Mouse (Mus musculus) thymus, adult 2 months (tissue): ENCODE data around the gene Tpo. TPM values are rescaled to one million over a fixed set of nuclear protein-coding genes. Genes with fewer than 3 reads are reported as not detected.

Source experiments
- DNase-seq: peaks from one replicate; pipeline ENCODE4 v3.0.0; 2021
- H3K27ac ChIP-seq: fragments of 200-500 bp; 2 replicates; pipeline ENCODE4 v1.5.1; 2012; ENCODE audit warnings: low read length, control low read depth; ENCODE audit not compliant: control insufficient read depth, insufficient read depth
- H3K27me3 ChIP-seq: fragments of 200-500 bp; 2 replicates; pipeline ENCODE4 v1.6.1; 2012; ENCODE audit warnings: mild to moderate bottlenecking, low read length, moderate library complexity, mixed read lengths; ENCODE audit not compliant: control insufficient read depth, insufficient read depth
- H3K36me3 ChIP-seq: fragments of 200-500 bp; 2 replicates; pipeline ENCODE4 v1.6.1; 2012; ENCODE audit warnings: mild to moderate bottlenecking, low read length, moderate library complexity; ENCODE audit not compliant: control insufficient read depth, insufficient read depth
- H3K4me1 ChIP-seq: fragments of 200-500 bp; replicated peaks from 2 replicates; pipeline ENCODE4 v1.6.1; 2012; ENCODE audit warnings: low read length; ENCODE audit not compliant: control insufficient read depth, insufficient read depth
- H3K4me3 ChIP-seq: fragments of 200-500 bp; 2 replicates; pipeline ENCODE4 v1.5.1; 2012; ENCODE audit warnings: mild to moderate bottlenecking, low read length, control low read depth, moderate library complexity; ENCODE audit not compliant: control insufficient read depth, insufficient read depth
- CTCF ChIP-seq: fragments of 200-500 bp; IDR thresholded peaks from 2 replicates; pipeline ENCODE4 v1.5.1; 2012; ENCODE audit warnings: mild to moderate bottlenecking, control low read depth, low read length, moderate library complexity, borderline replicate concordance; ENCODE audit not compliant: control insufficient read depth, poor library complexity, insufficient read depth; ENCODE audit errors: extremely low read depth
- POLR2A ChIP-seq: fragments of 200-500 bp; IDR thresholded peaks from 2 replicates; pipeline ENCODE4 v1.6.1; 2012; ENCODE audit warnings: mild to moderate bottlenecking, low read length, control low read depth, moderate library complexity; ENCODE audit not compliant: control insufficient read depth, poor library complexity, insufficient read depth; ENCODE audit errors: extremely low read depth
- WGBS: fragments of 180-500 bp; shearing (Covaris S2); methylation state at CpG from one replicate; pipeline ENCODE4 v1.1.7; 2018; 5-methylcytosine and 5-hydroxymethylcytosine counted together
- polyA plus RNA-seq: library from polyadenylated mRNA; depleted of rRNA; stranded (reverse); fragments of >200 nt; gene quantifications from 2 replicates; pipeline ENCODE4 v1.2.3, GENCODE M21; 2012; rRNA removed

The Tpo gene
- polyA plus RNA-seq, 1 experiment, result 0.12 TPM

DNA sequence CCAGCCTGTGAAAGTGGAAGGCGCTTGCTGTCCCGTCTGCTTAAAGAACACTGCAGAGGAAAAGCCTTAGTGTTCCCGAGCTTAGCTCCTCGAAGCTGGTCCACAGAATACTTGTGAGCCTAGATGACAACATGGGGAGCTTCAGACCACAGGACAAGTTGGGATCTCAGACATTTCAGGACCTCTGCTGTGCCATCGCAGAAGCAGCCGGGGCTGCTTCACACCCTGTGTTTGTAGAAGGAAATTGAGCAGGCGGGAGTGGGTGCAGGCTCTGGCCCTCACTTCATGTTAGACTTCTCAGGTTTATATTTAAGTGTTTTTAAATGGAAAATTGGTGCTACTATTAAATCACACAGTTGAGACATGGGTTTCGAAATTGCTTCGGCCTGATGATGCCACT, 116.9 kb downstream of the Tpo start:
- Histone ChIP-seq H3K36me3 (no peaks in the 10 kb centered on the region), H3K27me3 (no peaks in the 10 kb centered on the region), H3K4me3 (no peak overlapping the region), H3K4me1 (no peaks in the 10 kb centered on the region), H3K27ac (no peak overlapping the region)
- 96% methylated on average over 9 of the region's 9 CpGs for WGBS
- DNase-seq, result no peak
- TF ChIP-seq POLR2A, result no peak
- no peak for TF ChIP-seq CTCF

GRCm38 (mm10) chr12:30008741-30009140, 123.7 kb downstream of the Tpo start:
- DNase-seq, result no peak
- H3K4me1 ChIP-seq, result no peaks in the 10 kb centered on the region
- no peaks in the 10 kb centered on the region for H3K36me3 ChIP-seq
- TF ChIP-seq CTCF (no peak), POLR2A (no peak)
- H3K4me3 ChIP-seq, result no peak overlapping the region
- no peaks in the 10 kb centered on the region for H3K27me3 ChIP-seq
- WGBS, result 96% methylated on average over 5 of the region's 5 CpGs
- no peak overlapping the region for H3K27ac ChIP-seq

DNA sequence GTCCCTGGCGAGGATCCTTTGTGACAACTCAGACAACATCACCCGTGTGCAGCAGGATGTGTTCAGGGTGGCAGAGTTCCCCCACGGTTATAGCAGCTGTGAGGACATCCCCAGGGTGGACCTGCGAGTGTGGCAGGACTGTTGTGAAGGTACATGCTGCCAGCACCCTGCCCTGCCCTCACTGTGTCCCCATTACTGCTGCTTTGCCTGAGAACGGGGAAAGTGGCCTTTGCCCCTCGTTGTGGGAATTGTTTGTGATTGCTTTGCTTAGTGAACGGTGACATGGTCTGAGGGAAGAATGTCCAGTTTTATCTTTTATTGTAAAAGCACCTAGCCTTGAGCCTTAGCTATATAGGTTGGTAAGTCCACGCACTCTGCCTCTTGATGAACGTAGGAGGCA, 125.8 kb downstream of the Tpo start:
- TF ChIP-seq POLR2A (no peak), CTCF (no peak)
- no peaks in the 10 kb centered on the region for H3K36me3 ChIP-seq
- no peaks in the 10 kb centered on the region for H3K27me3 ChIP-seq
- H3K4me3 ChIP-seq, result no peak overlapping the region
- WGBS, result 90% methylated on average over 9 of the region's 9 CpGs
- DNase-seq, result no peak
- H3K27ac ChIP-seq, result no peak overlapping the region
- no peaks in the 10 kb centered on the region for H3K4me1 ChIP-seq

Other genes with a start within 250 kb of the Tpo start
- 13.0 and 17.2 TPM in 2 replicates for gene Pxdn, start 195.0 kb downstream of the Tpo start, polyA plus RNA-seq
- gene Sntg2, start 240.8 kb upstream of the Tpo start, polyA plus RNA-seq, result 0.19 and 0.22 TPM in 2 replicates